Mouse (Mus musculus) Patski (cell line): Measurements from ENCODE around the gene Ephb2. TPM values are rescaled to one million over a fixed set of nuclear protein-coding genes. Genes with fewer than 3 reads are reported as not detected.

Experiments used
- ATAC-seq: fragments of 100-300 bp; one replicate; pipeline ENCODE4 v1.8.0; 2021
- CTCF ChIA-PET: fragments of 350-600 bp; sonication (Branson Sonifier 250); formaldehyde crosslinking; loops from one replicate; lab custom pipeline; 2022; ENCODE audit warnings: inconsistent platforms; lab: Charles Lee
- POLR2A ChIA-PET: fragments of 350-600 bp; sonication (Branson Sonifier 250); formaldehyde crosslinking; loops from one replicate; lab custom pipeline; 2022; ENCODE audit warnings: antibody characterized with exemption, inconsistent platforms; lab: Charles Lee
- DNase-seq: peaks from one replicate; pipeline ENCODE4 v3.0.0-alpha.2; 2011; ENCODE audit warnings: low read depth, low spot score
- H3K27me3 ChIP-seq: fragments of 371-371 bp; one replicate; pipeline ENCODE4 v1.5.1; 2021
- CTCF ChIP-seq: fragments of 100-300 bp; IDR thresholded peaks from one replicate; pipeline ENCODE4 v1.5.1; 2021
- in situ Hi-C: fragments of 300-500 bp; cut with MboI; formaldehyde crosslinking; loops from 3 replicates; pipeline ENCODE4 v1.11.1; 2018; ENCODE audit warnings: low pct_unique_long_range_greater_than_20kb, mixed read lengths
- polyA plus RNA-seq: library from polyadenylated mRNA; unstranded; gene quantifications from one replicate; pipeline ENCODE4 v1.2.3, GENCODE M21; 2021

The Ephb2 gene
- polyA plus RNA-seq, 1 experiment from 2014 or later: 2.3 TPM

DNA sequence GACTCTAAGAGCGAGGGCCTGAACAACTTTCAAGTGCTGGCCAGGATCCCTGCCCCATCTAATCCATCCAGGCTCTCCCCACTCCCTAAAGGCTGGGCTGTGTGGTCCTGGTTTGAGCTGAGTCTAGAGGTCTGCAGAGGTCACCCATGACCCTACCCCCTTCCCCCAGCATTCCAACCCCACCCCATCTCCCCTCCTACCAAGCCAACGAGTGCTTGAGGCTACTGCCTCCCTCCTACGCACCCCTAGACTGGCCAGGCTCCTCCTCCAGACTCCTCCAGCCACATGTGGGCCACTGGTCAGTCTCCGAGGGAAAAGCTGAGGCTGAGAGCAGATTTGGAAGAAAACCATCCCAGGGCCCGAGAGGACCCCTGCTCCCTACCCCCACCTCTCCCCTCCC, 72.4 kb downstream of the Ephb2 start:
- no peaks in the 10 kb centered on the region for H3K27me3 ChIP-seq
- ChIA-PET CTCF (no interaction called here), POLR2A (no interaction called here)
- in situ Hi-C loops: no loop called here
- ATAC-seq (no peak), DNase-seq (no peak)
- TF ChIP-seq CTCF: no peak

DNA sequence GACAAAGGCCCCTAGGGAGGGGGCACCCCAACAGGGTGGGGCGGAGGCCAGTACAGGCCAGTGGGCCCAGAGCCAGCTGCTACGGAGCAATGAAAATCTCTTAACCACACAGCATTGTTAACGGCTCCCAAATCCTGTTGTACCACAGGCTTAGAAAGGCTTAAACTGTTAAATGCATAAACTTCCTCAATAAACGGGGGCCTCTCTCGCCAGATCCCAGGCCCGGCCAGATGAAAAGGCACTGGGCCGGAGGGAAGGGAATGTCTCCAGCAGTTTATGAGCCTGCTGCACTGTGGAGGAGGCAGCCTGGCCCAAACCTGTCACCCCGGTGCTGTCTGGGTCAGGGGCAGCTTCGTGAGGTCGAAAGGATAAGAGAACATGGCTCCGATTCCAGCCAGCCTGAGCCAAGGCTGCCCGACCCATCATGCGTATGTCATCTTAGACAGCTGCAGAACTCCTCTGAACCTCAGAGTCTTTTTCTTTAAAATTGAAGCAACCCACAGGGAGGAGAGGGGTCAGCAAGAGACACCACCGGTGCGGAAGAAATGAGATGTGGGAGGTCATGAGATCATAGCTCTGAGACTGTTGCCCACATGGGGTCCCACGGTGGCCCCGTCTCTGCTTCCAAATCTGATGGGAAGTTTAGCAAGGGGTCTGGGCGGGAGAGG, 73.9 kb downstream of the Ephb2 start:
- no peak for TF ChIP-seq CTCF
- POLR2A ChIA-PET: no interaction called here
- CTCF ChIA-PET: interaction anchor here (1.6 kb wide), 1 partner anchor 56 kb away, joined by 3 read pairs; no protein-coding TSS in a partner anchor
- in situ Hi-C loops: no loop called here
- no peak for ATAC-seq
- no peaks in the 10 kb centered on the region for H3K27me3 ChIP-seq
- no peak for DNase-seq

- DNase-seq (no peak), ATAC-seq (no peak)
- no peak for TF ChIP-seq CTCF
- CTCF ChIA-PET: interaction anchor here (1.6 kb wide), 1 partner anchor 57 kb away, joined by 3 read pairs; no protein-coding TSS in a partner anchor
- in situ Hi-C loops: no loop called here
- POLR2A ChIA-PET: no interaction called here
- H3K27me3 ChIP-seq: no peaks in the 10 kb centered on the region
These were observed 74.9 kb downstream of the Ephb2 start for GRCm38 (mm10) chr4:136760882-136761281.

DNA sequence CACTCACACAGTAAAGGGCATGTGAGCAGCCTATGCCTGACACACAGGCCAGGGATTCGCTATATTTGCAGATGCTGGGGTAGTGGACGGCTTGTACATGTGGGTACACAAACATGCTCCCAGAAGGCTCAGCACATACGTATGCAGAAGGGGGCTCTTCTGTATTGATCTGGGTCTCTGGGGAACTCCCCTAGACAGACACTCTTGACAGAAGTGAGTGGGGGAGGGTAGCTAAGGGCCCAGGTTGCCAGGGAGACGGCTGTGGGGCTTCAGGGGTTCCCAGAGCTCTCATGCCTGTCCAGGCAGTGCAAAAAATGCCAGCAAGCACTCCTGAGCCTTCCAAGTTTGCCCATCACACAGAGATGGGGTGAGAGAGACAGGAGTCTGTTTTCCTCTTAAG, 78.7 kb downstream of the Ephb2 start:
- in situ Hi-C loops: no loop called here
- no peak for TF ChIP-seq CTCF
- CTCF ChIA-PET: no interaction called here
- H3K27me3 ChIP-seq: no peaks in the 10 kb centered on the region
- ATAC-seq: no peak
- POLR2A ChIA-PET: no interaction called here
- DNase-seq: no peak

GRCm38 (mm10) chr4:136756486-136756885, 79.3 kb downstream of the Ephb2 start:
- H3K27me3 ChIP-seq: no peaks in the 10 kb centered on the region
- ChIA-PET CTCF (no interaction called here), POLR2A (no interaction called here)
- no peak for ATAC-seq
- DNase-seq: no peak
- in situ Hi-C loops: no loop called here
- TF ChIP-seq CTCF: no peak

- DNase-seq (no peak), ATAC-seq (no peak)
- TF ChIP-seq CTCF: no peak
- H3K27me3 ChIP-seq: no peaks in the 10 kb centered on the region
- ChIA-PET POLR2A (no interaction called here), CTCF (no interaction called here)
- in situ Hi-C loops: no loop called here
These were observed 80.4 kb downstream of the Ephb2 start for GRCm38 (mm10) chr4:136755364-136755811.

DNA sequence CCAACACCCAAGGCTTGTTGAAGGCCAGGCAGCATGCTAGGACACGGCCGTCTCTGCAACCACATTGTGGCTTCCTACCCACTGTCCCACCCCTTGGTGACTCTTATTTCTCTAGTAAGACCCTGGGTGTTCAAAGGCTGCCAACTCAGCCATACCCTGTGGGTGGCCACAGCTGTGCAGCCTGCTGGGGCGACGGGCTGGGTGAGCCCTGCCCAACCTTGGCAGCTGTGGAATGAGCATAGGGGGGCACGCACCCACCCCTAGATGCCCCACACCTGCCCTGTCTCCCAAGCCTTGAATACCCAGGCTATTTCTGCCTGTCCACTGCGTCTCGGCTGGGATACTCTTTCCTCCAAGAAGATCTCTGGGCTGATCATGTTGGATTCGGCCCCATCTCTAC, 81.5 kb downstream of the Ephb2 start:
- no peak for ATAC-seq
- no peaks in the 10 kb centered on the region for H3K27me3 ChIP-seq
- no peak for TF ChIP-seq CTCF
- POLR2A ChIA-PET: no interaction called here
- CTCF ChIA-PET: no interaction called here
- in situ Hi-C loops: no loop called here
- DNase-seq: no peak

DNA sequence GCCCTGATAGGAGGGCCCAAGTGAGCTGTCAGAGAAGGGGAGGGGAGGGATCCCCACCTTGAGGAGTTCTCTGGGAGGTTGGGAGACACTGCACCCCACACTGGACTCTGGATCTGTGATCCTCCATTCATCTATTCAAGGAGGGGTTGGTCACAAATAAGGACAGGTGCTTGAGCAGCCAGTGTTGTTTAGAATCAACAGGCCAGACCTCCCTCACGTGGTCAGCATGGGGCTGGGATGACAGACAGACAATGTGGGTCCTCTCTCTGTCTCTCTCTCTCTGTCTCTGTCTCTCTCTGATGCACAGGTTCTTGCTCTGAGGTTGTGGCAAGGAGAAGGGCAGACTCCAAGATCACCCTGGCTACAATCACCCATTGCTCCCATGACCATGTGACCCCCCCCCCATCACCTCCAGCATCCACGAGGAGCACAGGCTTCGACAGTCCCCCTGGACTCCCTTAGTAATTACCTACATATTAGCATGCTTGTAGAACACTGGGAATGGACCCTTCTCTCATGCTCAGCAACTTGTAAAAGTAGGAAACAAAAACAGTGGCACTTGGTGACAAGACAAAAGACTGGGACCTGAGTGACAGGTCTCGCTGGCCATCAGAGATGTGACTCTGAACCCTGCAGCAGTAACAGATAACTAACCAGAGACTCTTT, 84.3 kb downstream of the Ephb2 start:
- POLR2A ChIA-PET: no interaction called here
- H3K27me3 ChIP-seq: no peaks in the 10 kb centered on the region
- ATAC-seq (no peak), DNase-seq (no peak)
- CTCF ChIA-PET: no interaction called here
- no peak for TF ChIP-seq CTCF
- in situ Hi-C loops: no loop called here

DNA sequence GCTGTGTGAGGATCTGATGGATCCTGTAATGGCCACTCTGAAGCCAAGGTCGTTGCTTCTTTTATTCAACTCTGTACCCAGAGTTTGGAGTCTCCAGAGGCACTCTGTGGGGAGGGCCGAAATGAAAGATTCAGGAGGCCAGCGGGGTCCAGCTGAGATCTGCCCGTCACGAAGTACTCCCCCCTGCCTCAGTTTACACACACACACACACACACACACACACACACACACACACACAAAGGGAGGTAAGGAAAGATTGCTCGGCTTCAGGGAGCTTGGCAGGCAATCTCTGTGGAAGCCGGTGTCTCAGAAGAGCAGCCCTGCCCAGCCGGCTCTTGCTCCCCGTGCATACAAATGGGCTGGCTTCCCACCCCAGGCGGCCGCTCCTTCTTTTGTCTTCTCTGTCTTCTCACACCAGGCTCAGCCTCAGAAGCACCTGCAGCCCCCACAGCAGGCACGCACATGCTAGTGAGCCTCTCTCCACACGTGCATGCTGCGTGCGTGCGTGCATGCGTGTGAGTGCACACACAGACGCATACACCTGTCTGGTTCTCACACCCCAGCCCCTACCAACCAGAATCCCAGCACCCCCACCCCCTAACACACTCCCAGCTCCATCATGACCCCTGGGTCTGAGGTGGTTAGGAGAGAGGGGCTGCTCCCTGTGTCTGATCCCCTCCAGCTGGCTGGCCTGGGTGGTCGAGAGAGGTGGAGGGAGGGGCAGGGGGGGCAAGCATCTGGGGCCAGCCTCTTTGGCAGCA, 85.0 kb downstream of the Ephb2 start:
- POLR2A ChIA-PET: no interaction called here
- in situ Hi-C loops: no loop called here
- DNase-seq: no peak
- H3K27me3 ChIP-seq: no peaks in the 10 kb centered on the region
- ATAC-seq: no peak
- TF ChIP-seq CTCF: no peak
- CTCF ChIA-PET: no interaction called here

DNA sequence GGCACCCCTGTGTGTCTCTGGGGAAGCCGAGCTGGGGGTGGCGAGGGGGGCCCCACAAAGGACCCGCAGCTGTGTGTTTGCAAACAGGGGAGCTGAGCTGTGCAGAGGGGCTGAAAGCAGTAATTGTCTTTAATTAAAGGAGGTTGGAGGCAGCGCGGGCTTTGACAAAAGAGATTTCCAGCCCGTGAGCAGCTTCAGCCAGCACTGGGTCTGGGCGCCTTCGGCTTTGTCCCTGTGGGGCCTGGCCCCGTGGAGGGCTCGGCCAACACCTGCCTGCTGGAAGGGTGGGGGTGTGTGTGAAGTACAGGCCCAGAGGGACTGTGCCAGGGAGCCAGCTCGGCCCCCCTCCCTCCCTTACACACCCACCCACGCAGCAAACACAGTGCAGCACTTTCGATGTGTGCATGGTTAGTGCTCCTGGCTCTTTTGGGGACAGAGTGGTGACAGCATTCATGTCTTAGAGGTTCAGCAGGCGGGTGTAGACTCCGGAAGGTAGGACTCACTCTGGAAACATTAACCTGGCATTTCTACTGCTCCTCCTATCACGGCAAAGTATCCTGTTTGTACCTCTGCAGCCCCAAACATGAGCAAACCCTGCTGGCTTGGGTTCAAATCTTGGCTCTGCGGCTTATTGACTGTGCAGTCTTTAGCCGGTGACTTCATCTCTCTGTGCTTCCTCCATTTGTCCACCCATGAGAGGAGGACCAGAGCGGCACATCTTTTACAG, 85.8 kb downstream of the Ephb2 start:
- ATAC-seq (no peak), DNase-seq (no peak)
- H3K27me3 ChIP-seq: no peaks in the 10 kb centered on the region
- in situ Hi-C loops: no loop called here
- CTCF ChIA-PET: no interaction called here
- POLR2A ChIA-PET: no interaction called here
- TF ChIP-seq CTCF: no peak
